Mouse (Mus musculus): ENCODE results near the gene Dpf3. TPM values are rescaled to one million over a fixed set of nuclear protein-coding genes. Genes with fewer than 3 reads are reported as not detected.

Gene Dpf3
- total RNA-seq, 2 experiments from 2014 or later, result 6.0 to 7.0 TPM

GRCm38 (mm10) chr12:83495961-83496282 lies 8.4 kb upstream of the Dpf3 start:
- DNase-seq (ENCODE audit: extremely low spot score in 1 of 2, low spot score in 2 of 2), result no peak
- TF ChIP-seq CTCF (IDR thresholded peaks at IDR 0.05), result no peak
- Histone ChIP-seq H3K27ac (no peak overlapping the region), H3K4me3 (no peak overlapping the region)
- intact Hi-C loops (cut with DNase I), result no loop called here

GRCm38 (mm10) chr12:83495248-83495960 lies 7.9 kb upstream of the Dpf3 start:
- intact Hi-C loops (cut with DNase I), result no loop called here
- DNase-seq (ENCODE audit: extremely low spot score in 1 of 2, low spot score in 2 of 2), result no peak
- Histone ChIP-seq H3K27ac (no peak overlapping the region), H3K4me3 (no peak overlapping the region)
- TF ChIP-seq CTCF (IDR thresholded peaks at IDR 0.05), result no peak

- H3K4me3 ChIP-seq, result no peak overlapping the region
- TF ChIP-seq CTCF (IDR thresholded peaks at IDR 0.05), result no peak
- no peak for DNase-seq (ENCODE audit: extremely low spot score in 1 of 2, low spot score in 2 of 2)
- intact Hi-C loops (cut with DNase I), result no loop called here
- H3K27ac ChIP-seq, result no peak overlapping the region
Observed at GRCm38 (mm10) chr12:83494196-83494595, 6.7 kb upstream of the Dpf3 start.

- H3K4me3 ChIP-seq, result no peak overlapping the region
- intact Hi-C loops (cut with DNase I), result no loop called here
Observed at GRCm38 (mm10) chr12:83492808-83493207, 5.3 kb upstream of the Dpf3 start.

GRCm38 (mm10) chr12:83491609-83492008 lies 4.1 kb upstream of the Dpf3 start:
- DNase-seq (ENCODE audit: extremely low spot score in 1 of 2, low spot score in 2 of 2), result no peak
- intact Hi-C loops (cut with DNase I), result no loop called here
- TF ChIP-seq CTCF (IDR thresholded peaks at IDR 0.05), result peak; percentile 54
- Histone ChIP-seq H3K27ac (no peak overlapping the region), H3K4me3 (no peak overlapping the region)

More at GRCm38 (mm10) chr12:83492808-83493207, 5.3 kb upstream of the Dpf3 start:
- no peak for DNase-seq (ENCODE audit: extremely low spot score in 1 of 2, low spot score in 2 of 2)
- H3K27ac ChIP-seq, result no peak overlapping the region
- no peak for TF ChIP-seq CTCF (IDR thresholded peaks at IDR 0.05)

GRCm38 (mm10) chr12:83489748-83490147 lies 2.2 kb upstream of the Dpf3 start:
- Histone ChIP-seq H3K27ac (no peak overlapping the region), H3K4me3 (no peak overlapping the region)
- intact Hi-C loops (cut with DNase I), result loop anchor here (2.0 to 5.0 kb wide), 3 partner anchors 172 to 327 kb away; no protein-coding TSS in a partner anchor
- TF ChIP-seq CTCF (IDR thresholded peaks at IDR 0.05), result peak; percentile 19
- no peak for DNase-seq (ENCODE audit: extremely low spot score in 1 of 2, low spot score in 2 of 2)

- intact Hi-C loops (cut with DNase I), result loop anchor here (2.0 to 5.0 kb wide), 3 partner anchors 171 to 326 kb away; no protein-coding TSS in a partner anchor
- H3K27ac ChIP-seq, result no peak overlapping the region
- no peak for TF ChIP-seq CTCF (IDR thresholded peaks at IDR 0.05)
- peak in 1 of 2 experiments; percentile 15 for DNase-seq (ENCODE audit: extremely low spot score in 1 of 2, low spot score in 2 of 2)
- H3K4me3 ChIP-seq, result peak overlapping the region; percentile 74
Observed at GRCm38 (mm10) chr12:83488211-83488941, 860 bp upstream of the Dpf3 start.

GRCm38 (mm10) chr12:83486671-83487461 lies 650 bp downstream of the Dpf3 start:
- TF ChIP-seq CTCF (IDR thresholded peaks at IDR 0.05), result no peak
- Histone ChIP-seq H3K4me3 (peak overlapping the region; percentile 74), H3K27ac (peak overlapping the region; percentile 73)
- DNase-seq (ENCODE audit: extremely low spot score in 1 of 2, low spot score in 2 of 2), result peak; percentile 17 to 39
- intact Hi-C loops (cut with DNase I), result loop anchor here (1.0 to 5.0 kb wide), 4 partner anchors 145 to 318 kb away; no protein-coding TSS in a partner anchor

- DNase-seq (ENCODE audit: extremely low spot score in 1 of 2, low spot score in 2 of 2), result peak; percentile 61 to 66
- Histone ChIP-seq H3K27ac (peak overlapping the region; percentile 73), H3K4me3 (peak overlapping the region; percentile 74)
- intact Hi-C loops (cut with DNase I), result loop anchor here (2.0 to 5.0 kb wide), 3 partner anchors 169 to 317 kb away; no protein-coding TSS in a partner anchor
- TF ChIP-seq CTCF (IDR thresholded peaks at IDR 0.05), result no peak
Observed at GRCm38 (mm10) chr12:83485911-83486670, 1.4 kb downstream of the Dpf3 start.

- Histone ChIP-seq H3K4me3 (peak overlapping the region; percentile 74), H3K27ac (peak overlapping the region; percentile 73; the same call in 1 of the 2 replicates)
- TF ChIP-seq CTCF (IDR thresholded peaks at IDR 0.05), result no peak; the same call in none of the 2 replicates
- intact Hi-C loops (cut with DNase I), result loop anchor here (5.0 kb wide), 2 partner anchors 168 to 263 kb away; no protein-coding TSS in a partner anchor
- peak in 1 of 2 experiments; percentile 12 for DNase-seq (ENCODE audit: extremely low spot score in 1 of 2, low spot score in 2 of 2)
Observed at GRCm38 (mm10) chr12:83484855-83485745, 2.4 kb downstream of the Dpf3 start.

All from left cerebral cortex, adult 2 months (tissue).